Mouse (Mus musculus) liver, embryonic 16.5 days (tissue): ENCODE measurements around the gene Zfp949. TPM values are rescaled to one million over a fixed set of nuclear protein-coding genes. Genes with fewer than 3 reads are reported as not detected.
"Not testable (repeated sequence)": the region's sequence is repeated elsewhere in the genome, so short reads cannot be mapped to it uniquely, and the experiment has no call there.

Experiments
- ATAC-seq: fragments of 200-750 bp; cut with Nextera tagmentation; 2 replicates; pipeline ENCODE4 v1.8.0; 2017; ENCODE audit warnings: low read depth, mild to moderate bottlenecking, moderate number of reproducible peaks, moderate library complexity
- H3K27ac ChIP-seq: fragments of 300-500 bp; sonication (generic); 2 replicates; pipeline ENCODE4 v1.5.1; 2014; ENCODE audit warnings: mild to moderate bottlenecking, low read length
- H3K27me3 ChIP-seq: fragments of 300-500 bp; sonication (generic); 2 replicates; pipeline ENCODE4 v1.6.1; 2014; ENCODE audit warnings: low read depth, low read length, mixed read lengths; ENCODE audit not compliant: control insufficient read depth, insufficient read depth
- H3K36me3 ChIP-seq: fragments of 300-500 bp; sonication (generic); 2 replicates; pipeline ENCODE4 v1.6.1; 2014; ENCODE audit warnings: mild to moderate bottlenecking; ENCODE audit not compliant: control insufficient read depth, insufficient read depth
- H3K4me1 ChIP-seq: fragments of 300-500 bp; sonication (generic); 2 replicates; pipeline ENCODE4 v1.6.1; 2014; ENCODE audit warnings: low read depth, low read length, mixed read lengths; ENCODE audit not compliant: control insufficient read depth
- H3K4me2 ChIP-seq: fragments of 300-500 bp; sonication (generic); 2 replicates; pipeline ENCODE4 v1.6.1; 2014; ENCODE audit warnings: low read depth, low read length, mixed read lengths
- H3K4me3 ChIP-seq: fragments of 300-500 bp; sonication (generic); 2 replicates; pipeline ENCODE4 v1.5.1; 2014; ENCODE audit warnings: low read depth, mild to moderate bottlenecking, low read length
- H3K9ac ChIP-seq: fragments of 300-500 bp; sonication (generic); 2 replicates; pipeline ENCODE4 v1.6.1; 2014; ENCODE audit warnings: low read depth, low read length
- H3K9me3 ChIP-seq: fragments of 300-500 bp; sonication (generic); replicated peaks from 2 replicates; pipeline ENCODE4 v1.6.1; 2016; ENCODE audit warnings: low read length; ENCODE audit not compliant: control insufficient read depth
- WGBS: fragments of 180-500 bp; shearing (Covaris S2); extraction: QIAGEN DNeasy Blood & Tissue Kit; methylation state at CpG from one replicate; pipeline ENCODE4 v1.1.7; 2014; ENCODE audit not compliant: insufficient replicate concordance; 5-methylcytosine and 5-hydroxymethylcytosine counted together
- polyA plus RNA-seq: library from polyadenylated mRNA; unstranded; fragments of >200 nt; fragmentation: Nextera tagmentation; extraction: Ambion mirVana; gene quantifications from 2 replicates; pipeline ENCODE4 v1.2.1, GENCODE M21; 2015

Gene Zfp949
- polyA plus RNA-seq, 1 experiment from 2014 or later = 8.4 TPM

DNA sequence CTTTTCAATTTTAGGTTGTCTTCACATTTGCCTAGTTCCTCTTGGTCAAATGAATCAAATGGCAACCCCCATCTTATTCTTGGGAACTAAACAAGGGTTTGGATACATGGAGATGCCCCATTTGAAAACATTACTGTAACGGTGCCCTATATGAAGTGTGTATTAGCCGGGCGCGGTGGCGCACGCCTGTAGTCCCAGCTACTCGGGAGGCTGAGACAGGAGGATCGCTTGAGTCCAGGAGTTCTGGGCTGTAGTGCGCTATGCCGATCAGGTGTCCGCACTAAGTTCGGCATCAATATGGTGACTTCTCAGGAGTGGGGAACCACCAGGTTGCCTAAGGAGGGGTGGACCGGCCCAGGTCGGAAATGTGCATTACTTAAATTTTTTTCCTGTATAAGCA is 5.3 kb downstream of the Zfp949 start:
- no peaks in the 10 kb centered on the region for H3K9me3 ChIP-seq
- peaks cover 19% of the 10 kb centered on the region for H3K4me1 ChIP-seq
- H3K9ac ChIP-seq = no peak overlapping the region
- no peak overlapping the region for H3K4me2 ChIP-seq
- no peaks in the 10 kb centered on the region for H3K27me3 ChIP-seq
- 93% methylated on average over 14 of the region's 14 CpGs for WGBS
- H3K27ac ChIP-seq = no peak overlapping the region
- H3K36me3 ChIP-seq = peaks cover 3% of the 10 kb centered on the region; the same call in 1 of the 2 replicates
- no peak for ATAC-seq
- H3K4me3 ChIP-seq = no peak overlapping the region

DNA sequence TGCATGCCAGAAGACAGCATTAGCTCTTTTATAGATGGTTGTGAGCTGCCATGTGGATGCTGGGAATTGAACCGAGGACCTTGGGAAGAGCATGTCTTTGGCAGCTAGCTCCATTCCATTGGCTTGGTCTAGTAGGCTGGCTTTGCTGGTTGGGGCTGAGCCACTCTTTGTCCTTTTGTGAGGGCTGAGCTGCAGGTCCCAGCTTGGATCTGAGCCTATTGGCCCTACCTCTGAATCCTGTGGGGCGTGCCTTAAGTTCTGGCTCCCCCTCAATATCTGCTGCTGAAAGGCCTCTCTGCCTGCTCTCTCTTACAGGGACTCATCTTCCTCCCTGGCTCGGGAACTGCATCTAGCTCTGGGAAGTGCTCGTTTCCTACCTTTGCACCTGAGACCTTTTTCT is 10.3 kb downstream of the Zfp949 start:
- Histone ChIP-seq H3K4me3 (no peak overlapping the region), H3K36me3 (peaks cover 5% of the 10 kb centered on the region), H3K9ac (no peak overlapping the region), H3K9me3 (no peaks in the 10 kb centered on the region), H3K4me1 (no peaks in the 10 kb centered on the region), H3K27ac (no peak overlapping the region), H3K27me3 (no peaks in the 10 kb centered on the region), H3K4me2 (no peak overlapping the region)
- 80% methylated on average over 4 of the region's 4 CpGs for WGBS
- no peak for ATAC-seq

DNA sequence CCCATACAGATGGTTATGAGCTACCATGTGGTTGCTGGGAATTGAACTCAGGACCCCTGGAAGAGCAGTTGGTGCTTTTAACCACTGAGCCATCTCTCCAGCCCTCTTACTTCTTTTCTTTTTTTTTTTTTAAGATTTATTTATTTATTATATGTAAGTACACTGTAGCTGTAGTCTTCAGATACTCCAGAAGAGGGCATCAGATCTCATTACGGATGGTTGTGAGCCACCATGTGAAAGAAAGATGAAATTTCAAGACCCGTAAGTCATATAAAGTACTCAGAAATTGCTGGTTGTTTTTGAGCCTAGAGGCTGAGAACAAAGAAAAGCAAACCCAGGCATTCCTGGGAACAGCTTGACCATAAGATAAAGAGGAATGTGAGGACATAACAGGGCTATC is 13.7 kb downstream of the Zfp949 start:
- not testable (repeated sequence) for H3K9me3 ChIP-seq, H3K36me3 ChIP-seq, H3K27ac ChIP-seq, H3K4me2 ChIP-seq, ATAC-seq, H3K4me3 ChIP-seq, H3K4me1 ChIP-seq, H3K27me3 ChIP-seq, H3K9ac ChIP-seq
- WGBS = 78% methylated on average over 2 of the region's 2 CpGs

DNA sequence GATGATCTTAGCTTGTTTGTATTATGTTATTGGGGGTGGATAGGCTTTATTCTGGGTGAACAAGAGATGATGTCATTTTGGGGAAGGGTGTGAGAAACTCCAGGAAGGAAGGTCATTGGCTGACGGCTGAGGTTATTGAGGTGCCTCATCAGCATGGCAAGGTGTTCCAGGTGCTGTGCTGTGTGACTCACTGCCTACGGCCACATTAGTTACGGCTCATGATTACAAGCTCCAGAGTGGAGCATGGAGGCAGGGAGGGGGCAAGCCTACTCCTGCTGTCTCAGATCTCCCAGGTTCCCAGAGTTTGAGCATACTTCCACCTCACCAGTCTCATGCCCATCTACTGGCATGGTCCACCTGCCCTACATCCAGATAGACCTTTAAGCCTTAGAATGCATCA is 22.7 kb downstream of the Zfp949 start:
- not testable (repeated sequence) for H3K4me3 ChIP-seq, H3K4me2 ChIP-seq, H3K9ac ChIP-seq, ATAC-seq, H3K4me1 ChIP-seq, H3K27ac ChIP-seq, H3K9me3 ChIP-seq, H3K27me3 ChIP-seq
- WGBS = 88% methylated on average over 3 of the region's 3 CpGs
- H3K36me3 ChIP-seq = peaks cover 40% of the 10 kb centered on the region

DNA sequence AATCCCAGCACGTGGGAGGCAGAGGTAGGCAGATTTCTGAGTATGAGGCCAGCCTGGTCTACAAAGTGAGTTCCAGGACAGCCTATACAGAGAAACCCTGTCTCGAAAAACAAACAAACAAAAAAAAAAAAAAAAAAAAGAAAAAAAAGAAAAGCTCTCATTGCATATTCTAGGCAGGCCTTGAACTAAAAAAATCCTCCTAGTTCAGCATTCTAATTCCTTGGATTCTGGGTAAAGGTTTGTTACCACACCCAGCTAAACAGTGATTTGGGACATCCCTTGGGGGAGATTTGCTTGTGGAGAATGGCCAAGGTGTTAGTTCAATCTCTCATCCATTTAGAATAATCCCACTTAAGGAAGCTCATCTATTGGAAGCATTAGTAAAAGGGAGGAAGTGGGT is 32.8 kb downstream of the Zfp949 start, which contains the start of gene Trim43a:
Gene Trim43a (plus strand): TSS at position 301 of the 400 bp plus-strand sequence.
- H3K27me3 ChIP-seq, H3K36me3 ChIP-seq, H3K4me2 ChIP-seq, H3K4me1 ChIP-seq, H3K4me3 ChIP-seq, H3K9me3 ChIP-seq, H3K9ac ChIP-seq, H3K27ac ChIP-seq, ATAC-seq: not testable (repeated sequence)
- 50% methylated on average over 2 of the region's 2 CpGs for WGBS

DNA sequence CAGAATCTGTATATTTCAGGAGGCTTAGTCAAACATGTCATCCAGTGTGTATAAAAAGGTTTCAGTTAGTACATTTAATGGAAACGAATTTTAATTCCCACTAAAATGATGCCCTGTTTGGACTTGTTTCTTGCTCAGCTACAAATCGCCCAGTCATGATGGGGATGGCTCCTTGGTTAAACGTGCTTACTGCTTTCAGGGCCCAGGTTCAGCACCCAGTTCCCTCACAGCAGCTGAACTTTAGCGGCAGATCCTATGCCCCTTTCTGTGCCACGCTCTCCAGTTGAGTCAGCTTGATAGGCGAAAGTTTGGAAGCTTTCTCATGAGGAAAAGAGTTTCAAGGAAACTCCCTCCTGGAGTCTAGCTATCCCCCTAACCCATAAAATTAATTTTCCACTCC is 45.9 kb downstream of the Zfp949 start:
- H3K4me1 ChIP-seq, H3K36me3 ChIP-seq, ATAC-seq, H3K9me3 ChIP-seq, H3K9ac ChIP-seq, H3K4me2 ChIP-seq, H3K27ac ChIP-seq, H3K27me3 ChIP-seq, H3K4me3 ChIP-seq: not testable (repeated sequence)
- whole genome bisulfite sequencing = 52% methylated on average over 6 of the region's 6 CpGs

DNA sequence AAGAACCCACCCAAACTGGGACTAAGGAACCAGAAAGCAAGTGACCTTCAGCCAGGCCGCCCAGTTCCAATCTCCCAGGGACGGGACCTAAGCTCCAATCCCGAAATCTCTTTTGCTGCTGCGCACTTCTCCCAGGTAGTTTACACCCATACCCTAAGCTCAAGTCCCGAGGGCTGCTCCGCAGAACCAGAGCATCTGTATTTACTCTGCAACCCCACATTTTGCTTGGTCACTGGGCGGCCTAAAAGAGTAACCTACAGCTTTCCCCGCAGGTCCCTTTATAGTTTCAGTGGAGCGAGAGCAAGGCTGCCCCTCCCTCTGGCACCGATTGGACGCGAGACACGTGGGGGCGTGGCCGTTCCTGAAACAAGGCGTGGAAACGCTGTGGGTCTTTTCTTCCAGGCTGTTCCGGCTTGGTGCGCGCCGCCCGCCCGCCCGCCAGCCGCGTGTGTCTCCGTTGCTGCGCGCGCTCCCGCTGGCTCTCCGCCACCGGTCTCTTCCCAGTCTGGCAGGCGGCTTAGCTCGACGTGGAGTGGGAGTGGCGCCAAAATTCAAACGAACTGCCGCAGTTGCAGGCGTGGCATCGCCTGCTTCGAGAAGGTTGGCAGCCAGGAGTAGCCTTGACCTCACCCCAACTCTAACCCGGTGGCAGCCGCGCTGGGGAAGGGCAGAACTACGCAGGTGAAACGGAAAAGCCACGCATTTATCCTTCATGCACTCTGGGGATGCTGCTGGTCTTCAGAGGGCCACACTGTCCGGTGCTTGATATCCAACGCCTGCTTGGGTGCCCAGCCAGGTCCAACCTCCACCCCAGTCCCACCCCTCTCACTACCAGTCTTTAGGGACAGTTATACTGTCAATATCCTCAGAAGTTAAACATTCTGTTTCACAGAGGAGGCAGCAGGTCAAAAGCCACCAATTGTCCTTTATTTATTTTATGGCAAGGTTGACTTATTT is 51.7 kb downstream of the Zfp949 start:
- H3K9ac ChIP-seq = peak overlapping the region; percentile 34; the same call in 1 of the 2 replicates
- ATAC-seq = peak; percentile 98
- H3K27ac ChIP-seq = not testable (repeated sequence)

More for the DNA sequence above, 51.7 kb downstream of the Zfp949 start:
- peak overlapping the region; percentile 65 for H3K4me2 ChIP-seq
- under 1% methylated on average over 46 of the region's 50 CpGs for WGBS
- H3K4me1 ChIP-seq, H3K36me3 ChIP-seq, H3K9me3 ChIP-seq, H3K27me3 ChIP-seq: not testable (repeated sequence)
- peak overlapping the region; percentile 50 for H3K4me3 ChIP-seq

Other genes starting within 250 kb of the Zfp949 start
- 11.6 and 12.0 TPM in 2 replicates for gene Nt5e, start 220.8 kb upstream of the Zfp949 start, polyA plus RNA-seq
- 12.3 and 12.8 TPM in 2 replicates for gene Snx14, start 109.1 kb upstream of the Zfp949 start, polyA plus RNA-seq
- 0.18 TPM in 1 of 2 replicates, not detected in the other for gene Gm20537, start 91.4 kb upstream of the Zfp949 start, polyA plus RNA-seq
- 26.1 and 27.0 TPM in 2 replicates for gene Syncrip, start 65.4 kb upstream of the Zfp949 start, polyA plus RNA-seq
- 0.06 and 0.08 TPM in 2 replicates for gene Trim43a, start 32.9 kb downstream of the Zfp949 start, polyA plus RNA-seq
- 28.8 and 29.0 TPM in 2 replicates for gene Mthfsl, start 172.3 kb downstream of the Zfp949 start, polyA plus RNA-seq
- 0.46 TPM in 1 of 2 replicates, not detected in the other for gene Bcl2a1d, start 183.9 kb downstream of the Zfp949 start, polyA plus RNA-seq